ENCODE assay signal across 15 mouse cellular contexts in the genomic region with DNA sequence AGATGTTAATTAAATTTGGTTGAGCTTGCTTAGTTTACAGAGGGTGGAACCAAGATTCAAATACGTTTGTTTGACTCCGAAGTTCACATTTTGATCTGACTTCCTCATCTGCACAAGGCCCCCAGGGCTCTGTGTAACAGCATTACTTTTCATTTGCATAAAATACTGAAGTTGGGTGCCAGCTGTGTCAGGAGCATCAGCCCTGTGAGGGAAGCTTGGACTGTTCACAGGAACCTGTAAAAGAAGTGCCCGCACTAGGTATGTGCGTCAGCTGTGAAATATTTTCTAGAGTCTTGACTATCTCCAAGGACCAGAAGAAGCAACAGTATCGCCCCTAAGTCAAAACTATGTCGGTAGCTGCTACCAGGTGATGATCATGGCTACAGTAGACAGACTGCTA.
DNase-seq lines count a peak whose midpoint lies in the region; ATAC-seq lines count a peak whose summit lies in the region.
"Had no signal": no experiment of that assay in that cellular context is flagged by ENCODE, and none has a peak within 500 bp of the region (broad histone marks: within the 10 kb centered on the region; RNA-seq: fewer than 3 reads in every experiment).

No protein-coding gene starts in this region.

- no peak overlapping the region for H3K4me3 ChIP-seq in hindbrain, embryonic 16.5 days (ENCODE audit: low read length)
- no peak overlapping the region for H3K4me3 ChIP-seq in neural tube, embryonic 15.5 days (replicated peaks)
- H3K4me3 ChIP-seq: heart, embryonic 12.5 days; hindbrain, embryonic 12.5 days; megakaryocyte, embryonic 14.5 days; myocyte had no signal

- H3K4me1 ChIP-seq in hindbrain, embryonic 16.5 days (ENCODE audit: control insufficient read depth, insufficient read depth, low read depth, low read length) = peaks cover 11% of the 10 kb centered on the region
- H3K4me1 ChIP-seq in neural tube, embryonic 15.5 days = peaks cover 30% of the 10 kb centered on the region

- H3K9me3 ChIP-seq in hindbrain, embryonic 16.5 days (ENCODE audit: control insufficient read depth, low read length) = no peaks in the 10 kb centered on the region
- H3K9me3 ChIP-seq in neural tube, embryonic 15.5 days (replicated peaks) = no peaks in the 10 kb centered on the region
- H3K9me3 ChIP-seq: heart, embryonic 12.5 days; hindbrain, embryonic 12.5 days; megakaryocyte, embryonic 14.5 days had no signal

- no peaks in the 10 kb centered on the region for H3K36me3 ChIP-seq in hindbrain, embryonic 16.5 days (ENCODE audit: control insufficient read depth, insufficient read depth, low read length)
- H3K36me3 ChIP-seq in neural tube, embryonic 15.5 days = no peaks in the 10 kb centered on the region
- H3K36me3 ChIP-seq: G1E; heart, embryonic 12.5 days; hindbrain, embryonic 12.5 days had no signal

- H3K27me3 ChIP-seq in hindbrain, embryonic 16.5 days (replicated peaks; ENCODE audit: control insufficient read depth, insufficient read depth, low read length) = no peaks in the 10 kb centered on the region
- H3K27me3 ChIP-seq in neural tube, embryonic 15.5 days (replicated peaks) = no peaks in the 10 kb centered on the region
- H3K27me3 ChIP-seq: heart, embryonic 12.5 days; hindbrain, embryonic 12.5 days; megakaryocyte, embryonic 14.5 days had no signal

- ATAC-seq in granulocyte monocyte progenitor cell, adult 5-6 weeks (replicated peaks; ENCODE audit: poor library complexity, severe bottlenecking) = peak; percentile 81
- no peak for ATAC-seq in hindbrain, embryonic 16.5 days
- no peak for ATAC-seq in neural tube, embryonic 15.5 days (ENCODE audit: low FRiP score)

- no peak overlapping the region for H3K27ac ChIP-seq in hindbrain, embryonic 16.5 days (ENCODE audit: low read depth, low read length)
- no peak overlapping the region for H3K27ac ChIP-seq in neural tube, embryonic 15.5 days (replicated peaks)
- H3K27ac ChIP-seq: hindbrain, embryonic 12.5 days had no signal

- 79% methylated on average over 6 of the region's 6 CpGs for WGBS in hindbrain, embryonic 16.5 days
- WGBS in neural tube, embryonic 15.5 days = 81% methylated on average over 6 of the region's 6 CpGs

- H3K9ac ChIP-seq in hindbrain, embryonic 16.5 days (ENCODE audit: low read depth, low read length) = no peak overlapping the region
- no peak overlapping the region for H3K9ac ChIP-seq in neural tube, embryonic 15.5 days (replicated peaks)
- H3K9ac ChIP-seq: heart, embryonic 12.5 days; hindbrain, embryonic 12.5 days had no signal

- H3K4me2 ChIP-seq in hindbrain, embryonic 16.5 days (ENCODE audit: low read length) = no peak overlapping the region
- H3K4me2 ChIP-seq in neural tube, embryonic 15.5 days = no peak overlapping the region
- H3K4me2 ChIP-seq: heart, embryonic 12.5 days; hindbrain, embryonic 12.5 days had no signal

- DNase-seq in heart, adult 11 months = peak; percentile 88
- no peak for DNase-seq in heart, postnatal 4 days
- DNase-seq in spleen, adult 12 weeks (ENCODE audit: low spot score) = peak; percentile 29
- peak; percentile 46 for DNase-seq in thymus, postnatal 0 days (ENCODE audit: low spot score)
- DNase-seq in adrenal gland, postnatal 36 days = no peak
- DNase-seq: cerebellum, adult 8-10 months; left cerebral cortex, postnatal 4 days had no signal

Comparison
In these comparisons a context has a peak if more than half of its experiments do, and no peak if none do; other contexts are left out.
1. DNase-seq: peak in heart, adult 11 months (single experiment), spleen, adult 12 weeks (single experiment) and thymus, postnatal 0 days (single experiment); none in heart, postnatal 4 days (single experiment) and adrenal gland, postnatal 36 days (0 of 2).